Mouse (Mus musculus) ES-E14 (cell line): Measurements from ENCODE around the gene Arhgef10l. TPM values are rescaled to one million over a fixed set of nuclear protein-coding genes. Genes with fewer than 3 reads are reported as not detected.
A peak's percentile ranks its signal among the peaks of the same experiment; 100 is the strongest.

Experiments
- DNase-seq: peaks from one replicate; pipeline ENCODE4 v3.0.0-alpha.2; 2013; ENCODE audit warnings: low read depth, low spot score
- H3K27ac ChIP-seq: 2 replicates; pipeline ENCODE4 v1.5.1; 2012; ENCODE audit warnings: low read depth, mild to moderate bottlenecking, low read length, moderate library complexity, mixed read lengths; ENCODE audit not compliant: poor library complexity, insufficient read depth, severe bottlenecking
- H3K36me3 ChIP-seq: 2 replicates; pipeline ENCODE4 v1.6.1; 2012; ENCODE audit warnings: mild to moderate bottlenecking, low read length, moderate library complexity, mixed read lengths; ENCODE audit not compliant: control insufficient read depth, poor library complexity, insufficient read depth, severe bottlenecking
- H3K4me1 ChIP-seq, 2 experiments: fragments of 150-350 bp in 1 of 2; sonication (generic) in 1 of 2; 2 replicates each; pipeline ENCODE4 v1.6.1; 2012; ENCODE audit warnings: low read length in 2 of 2, mild to moderate bottlenecking in 1 of 2, mixed read lengths in 1 of 2; ENCODE audit not compliant: control insufficient read depth in 2 of 2, insufficient read depth in 2 of 2, poor library complexity in 1 of 2
- H3K4me3 ChIP-seq, 2 experiments: fragments of 150-350 bp in 1 of 2; sonication (generic) in 1 of 2; 2 replicates each; pipeline ENCODE4 v1.5.1; 2012; ENCODE audit warnings: low read length in 2 of 2, low read depth in 1 of 2, mild to moderate bottlenecking in 1 of 2, mixed read lengths in 1 of 2; ENCODE audit not compliant: insufficient read depth in 1 of 2, poor library complexity in 1 of 2, severe bottlenecking in 1 of 2
- H3K9ac ChIP-seq: 2 replicates; pipeline ENCODE4 v1.6.1; 2012; ENCODE audit warnings: low read depth, mild to moderate bottlenecking, low read length, mixed read lengths; ENCODE audit not compliant: poor library complexity, insufficient read depth, severe bottlenecking
- H3K9me3 ChIP-seq: fragments of 150-350 bp; sonication (generic); 2 replicates; pipeline ENCODE4 v1.6.1; 2012; ENCODE audit warnings: low read depth, mild to moderate bottlenecking, low read length; ENCODE audit not compliant: control insufficient read depth, insufficient read depth
- CHD2 ChIP-seq: IDR thresholded peaks from 2 replicates; pipeline ENCODE4 v1.6.1; 2014; ENCODE audit warnings: mild to moderate bottlenecking, low read depth, low read length, inconsistent platforms
- HCFC1 ChIP-seq: IDR thresholded peaks from 2 replicates; pipeline ENCODE4 v1.6.1; 2012; ENCODE audit warnings: low read length, inconsistent platforms, borderline replicate concordance; ENCODE audit not compliant: insufficient read depth
- MAFK ChIP-seq: IDR thresholded peaks from 2 replicates; pipeline ENCODE4 v1.6.1; 2014; ENCODE audit warnings: mild to moderate bottlenecking, low read depth, low read length, inconsistent platforms; ENCODE audit not compliant: insufficient read depth
- ZC3H11A ChIP-seq: IDR thresholded peaks from 2 replicates; pipeline ENCODE4 v1.6.1; 2012; ENCODE audit warnings: low read depth, mild to moderate bottlenecking, inconsistent platforms, low read length, borderline replicate concordance
- ZNF384 ChIP-seq: IDR thresholded peaks from 2 replicates; pipeline ENCODE4 v1.6.1; 2012; ENCODE audit warnings: low read depth, low read length, inconsistent platforms
- in situ Hi-C, 2 experiments: fragments of 600-800 bp; cut with MboI; formaldehyde crosslinking; loops; one replicate each; pipeline ENCODE4 v1.15.1; 2025; ENCODE audit warnings: low sequenced_read_pairs in 2 of 2, inconsistent platforms in 1 of 2; ENCODE audit not compliant: unreplicated experiment in 2 of 2
- total RNA-seq: library from RNA; depleted of rRNA; stranded (reverse); fragments of 300-350 nt; gene quantifications from 2 replicates; pipeline ENCODE4 v1.2.3, GENCODE M21; 2012

Arhgef10l gene
- total RNA-seq, 1 experiment, result 14.8 TPM

- in situ Hi-C loops, result no loop called here
- H3K9me3 ChIP-seq, result no peaks in the 10 kb centered on the region
- H3K4me1 ChIP-seq, result peaks cover 3 to 20% of the 10 kb centered on the region in 2 experiments; a peak in 3 of 4 replicates
- no peak overlapping the region for H3K4me3 ChIP-seq
- no peaks in the 10 kb centered on the region for H3K36me3 ChIP-seq
- no peak for TF ChIP-seq CHD2
- no peak for TF ChIP-seq ZNF384
- TF ChIP-seq ZC3H11A, result no peak
- TF ChIP-seq MAFK, result no peak
- TF ChIP-seq HCFC1, result no peak
- no peak for DNase-seq
- H3K9ac ChIP-seq, result no peak overlapping the region
- H3K27ac ChIP-seq, result no peak overlapping the region; the same call in 1 of the 2 replicates
These were observed 21.5 kb downstream of the Arhgef10l start for GRCm38 (mm10) chr4:140644276-140644675.

GRCm38 (mm10) chr4:140642378-140642777, 23.4 kb downstream of the Arhgef10l start:
- TF ChIP-seq CHD2, result no peak
- H3K36me3 ChIP-seq, result no peaks in the 10 kb centered on the region
- in situ Hi-C loops, result no loop called here

DNA sequence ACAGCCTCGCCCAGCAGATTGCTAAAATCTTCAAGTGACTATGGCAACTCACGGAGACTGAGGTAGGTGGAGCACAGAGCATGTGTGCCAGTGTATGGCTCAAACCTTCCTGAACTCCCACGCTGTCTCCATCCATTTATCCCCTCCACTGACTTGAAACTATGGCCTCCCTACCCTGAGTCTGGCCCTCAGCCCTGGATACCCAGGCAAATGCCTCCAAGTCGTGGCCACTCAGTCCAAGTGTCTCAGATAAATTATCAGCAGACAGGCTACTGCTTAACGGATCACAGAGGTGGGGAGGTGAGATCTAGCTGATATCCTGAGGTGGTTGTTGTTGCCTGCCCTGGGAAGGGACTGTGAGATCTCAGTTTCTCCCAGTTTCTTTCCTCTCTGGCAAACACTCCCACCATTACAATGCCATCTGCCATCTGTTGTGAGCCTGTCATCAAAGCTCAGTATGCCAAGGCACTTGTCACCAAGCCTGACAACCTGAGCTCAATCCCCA, 24.3 kb downstream of the Arhgef10l start:
- no peaks in the 10 kb centered on the region for H3K36me3 ChIP-seq
- in situ Hi-C loops, result no loop called here
- H3K4me3 ChIP-seq, result no peak overlapping the region
- H3K4me1 ChIP-seq, result peaks cover 4 to 23% of the 10 kb centered on the region in 2 experiments; a peak in 3 of 4 replicates
- TF ChIP-seq CHD2 (no peak), MAFK (no peak), ZNF384 (no peak), HCFC1 (no peak), ZC3H11A (no peak)
- peak overlapping the region; percentile 69; the same call in 1 of the 2 replicates for H3K27ac ChIP-seq
- DNase-seq, result no peak
- no peaks in the 10 kb centered on the region for H3K9me3 ChIP-seq
- H3K9ac ChIP-seq, result no peak overlapping the region

More at GRCm38 (mm10) chr4:140642378-140642777, 23.4 kb downstream of the Arhgef10l start:
- Histone ChIP-seq H3K9me3 (no peaks in the 10 kb centered on the region), H3K4me1 (peaks cover 4 to 23% of the 10 kb centered on the region in 2 experiments; a peak in 3 of 4 replicates), H3K4me3 (no peak overlapping the region), H3K9ac (no peak overlapping the region), H3K27ac (no peak overlapping the region)
- no peak for DNase-seq

- Histone ChIP-seq H3K36me3 (no peaks in the 10 kb centered on the region), H3K4me1 (peaks cover 4 to 24% of the 10 kb centered on the region in 2 experiments; a peak in 3 of 4 replicates), H3K27ac (peak overlapping the region; percentile 69), H3K4me3 (peak overlapping the region in 1 of 2 experiments; percentile 23; a peak in 1 of 4 replicates), H3K9me3 (no peaks in the 10 kb centered on the region), H3K9ac (0 out of 2 replicates have a peak overlapping the region, but pooled peaks have one; percentile 26)
- in situ Hi-C loops, result no loop called here
- TF ChIP-seq ZNF384 (no peak), ZC3H11A (no peak), MAFK (no peak), HCFC1 (no peak), CHD2 (no peak)
- DNase-seq, result no peak
These were observed 25.1 kb downstream of the Arhgef10l start for GRCm38 (mm10) chr4:140640668-140641067.

GRCm38 (mm10) chr4:140640242-140640523, 25.6 kb downstream of the Arhgef10l start:
- Histone ChIP-seq H3K4me3 (peak overlapping the region; percentile 23 to 53; a peak in 2 of 4 replicates), H3K36me3 (no peaks in the 10 kb centered on the region), H3K9me3 (no peaks in the 10 kb centered on the region), H3K9ac (no peak overlapping the region), H3K4me1 (peaks cover 4 to 20% of the 10 kb centered on the region in 2 experiments; a peak in 3 of 4 replicates), H3K27ac (peak overlapping the region; percentile 69; the same call in 1 of the 2 replicates)
- in situ Hi-C loops, result no loop called here
- peak; percentile 88 for DNase-seq
- no peak for TF ChIP-seq ZNF384
- TF ChIP-seq HCFC1, result no peak
- peak; percentile 14; the same call in 1 of the 2 replicates for TF ChIP-seq CHD2
- TF ChIP-seq MAFK, result no peak
